Mouse (Mus musculus) heart, embryonic 15.5 days (tissue): Measurements from ENCODE around the gene Spata31d1d. TPM values are rescaled to one million over a fixed set of nuclear protein-coding genes. Genes with fewer than 3 reads are reported as not detected.

Experiments
- ATAC-seq: fragments of 200-750 bp; cut with Nextera tagmentation; replicated peaks from 2 replicates; pipeline ENCODE4 v1.8.0; 2017; ENCODE audit warnings: low read depth, moderate TSS enrichment; ENCODE audit not compliant: insufficient number of reproducible peaks, insufficient read depth, low FRiP score
- H3K27ac ChIP-seq: fragments of 300-500 bp; sonication (generic); 2 replicates; pipeline ENCODE4 v1.5.1; 2015; ENCODE audit warnings: mild to moderate bottlenecking, inconsistent platforms
- H3K27me3 ChIP-seq: fragments of 300-500 bp; sonication (generic); 2 replicates; pipeline ENCODE4 v1.6.1; 2015; ENCODE audit warnings: inconsistent platforms
- H3K36me3 ChIP-seq: fragments of 300-500 bp; sonication (generic); 2 replicates; pipeline ENCODE4 v1.6.1; 2015; ENCODE audit warnings: mild to moderate bottlenecking, inconsistent platforms
- H3K4me1 ChIP-seq: fragments of 300-500 bp; sonication (generic); replicated peaks from 2 replicates; pipeline ENCODE4 v1.6.1; 2015; ENCODE audit warnings: inconsistent platforms
- H3K4me2 ChIP-seq: fragments of 300-500 bp; sonication (generic); 2 replicates; pipeline ENCODE4 v1.6.1; 2015; ENCODE audit warnings: inconsistent platforms, mild to moderate bottlenecking, moderate library complexity
- H3K4me3 ChIP-seq: fragments of 300-500 bp; sonication (generic); 2 replicates; pipeline ENCODE4 v1.5.1; 2015; ENCODE audit warnings: mild to moderate bottlenecking, inconsistent platforms
- H3K9ac ChIP-seq: fragments of 300-500 bp; sonication (generic); 2 replicates; pipeline ENCODE4 v1.6.1; 2015; ENCODE audit warnings: mild to moderate bottlenecking, inconsistent platforms
- H3K9me3 ChIP-seq: fragments of 300-500 bp; sonication (generic); replicated peaks from 2 replicates; pipeline ENCODE4 v1.6.1; 2016; ENCODE audit warnings: inconsistent platforms
- WGBS: fragments of 180-500 bp; shearing (Covaris S2); methylation state at CpG from one replicate; pipeline ENCODE4 v1.1.7; 2015; ENCODE audit warnings: mixed read lengths; 5-methylcytosine and 5-hydroxymethylcytosine counted together
- polyA plus RNA-seq: library from polyadenylated mRNA; unstranded; fragments of >200 nt; fragmentation: Nextera tagmentation; extraction: Ambion mirVana; gene quantifications from 2 replicates; pipeline ENCODE4 v1.2.1, GENCODE M21; 2015

Gene Spata31d1d
- polyA plus RNA-seq, 1 experiment from 2014 or later, result not detected

DNA sequence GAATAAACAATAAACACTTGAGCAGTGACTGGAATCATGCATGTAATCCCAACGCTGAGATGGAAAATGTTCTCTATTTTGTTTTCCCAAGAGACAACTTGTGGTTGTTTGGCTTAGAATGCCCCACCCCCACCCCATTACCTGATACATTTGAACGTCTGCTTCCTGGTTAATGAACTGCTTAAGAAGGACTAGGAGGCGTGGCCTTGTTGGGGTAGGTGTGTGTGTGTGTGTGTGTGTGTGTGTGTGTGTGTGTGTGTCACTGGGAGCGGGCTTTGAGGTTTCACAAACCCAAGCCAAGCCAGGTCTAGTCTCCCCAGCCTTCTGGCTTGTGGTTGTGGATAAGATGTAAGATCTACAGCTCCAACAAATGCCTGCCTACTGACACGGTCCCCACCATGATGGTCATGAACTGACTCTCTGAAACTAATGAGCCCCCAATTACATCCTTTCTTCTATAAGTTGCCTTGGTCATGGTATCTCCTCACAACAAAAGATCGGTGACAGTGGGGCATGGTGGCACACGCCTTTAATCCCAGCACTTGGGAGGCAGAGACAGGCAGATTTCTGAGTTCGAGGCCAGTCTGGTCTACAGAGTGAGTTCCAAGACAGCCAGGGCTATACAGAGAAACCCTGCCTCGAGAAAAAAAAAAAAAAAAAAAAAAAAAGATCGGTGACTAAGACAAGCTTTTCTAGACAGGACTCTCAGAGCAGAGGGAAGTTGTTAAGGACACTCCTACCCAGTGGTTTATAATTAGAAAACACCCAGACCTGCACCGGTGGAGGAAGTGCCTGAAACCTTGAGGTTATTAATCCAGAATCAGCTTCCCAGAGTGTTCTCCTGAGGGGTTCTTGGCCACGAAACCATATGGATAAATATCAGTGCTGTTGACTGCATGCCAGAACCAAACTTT lies 55.0 kb downstream of the Spata31d1d start:
- no peaks in the 10 kb centered on the region for H3K36me3 ChIP-seq
- ATAC-seq, result no peak

More for the DNA sequence above, 55.0 kb downstream of the Spata31d1d start:
- no peaks in the 10 kb centered on the region; the same call in 1 of the 2 replicates for H3K27me3 ChIP-seq
- no peak overlapping the region for H3K4me2 ChIP-seq
- WGBS, result 70% methylated on average over 12 of the region's 12 CpGs
- no peaks in the 10 kb centered on the region for H3K9me3 ChIP-seq
- no peak overlapping the region for H3K9ac ChIP-seq
- H3K4me1 ChIP-seq, result peaks cover 4% of the 10 kb centered on the region; the same call in 1 of the 2 replicates
- H3K4me3 ChIP-seq, result no peak overlapping the region
- no peak overlapping the region for H3K27ac ChIP-seq

Other genes with a start within 250 kb of the Spata31d1d start
- 11.7 and 13.2 TPM in 2 replicates for gene Agtpbp1, start 146.5 kb downstream of the Spata31d1d start, polyA plus RNA-seq
- gene Naa35, start 146.5 kb downstream of the Spata31d1d start, polyA plus RNA-seq, result 69.6 and 85.3 TPM in 2 replicates
- 40.4 and 41.1 TPM in 2 replicates for gene Golm1, start 55.9 kb downstream of the Spata31d1d start, polyA plus RNA-seq
- not detected in 2 replicates for gene 4921517D22Rik, start 37.6 kb downstream of the Spata31d1d start, polyA plus RNA-seq
- 0.03 TPM in 2 replicates for gene Spata31d1a, start 21.4 kb downstream of the Spata31d1d start, polyA plus RNA-seq
- gene Spata31d1b, start 19.5 kb downstream of the Spata31d1d start, polyA plus RNA-seq, result not detected in 2 replicates
- 0.04 TPM in 1 of 2 replicates, not detected in the other for gene 1700014D04Rik, start 15.0 kb upstream of the Spata31d1d start, polyA plus RNA-seq
- gene Isca1, start 38.1 kb upstream of the Spata31d1d start, polyA plus RNA-seq, result 217 and 232 TPM in 2 replicates
- not detected in 2 replicates for gene Gm49354, start 50.5 kb upstream of the Spata31d1d start, polyA plus RNA-seq
- 34.4 and 36.0 TPM in 2 replicates for gene Tut7, start 91.4 kb upstream of the Spata31d1d start, polyA plus RNA-seq